In genomic region chr11:23633879-23634215, GRCm38 (mm10) we compare ENCODE assay signal across 8 mouse cellular contexts. TPM values are rescaled to one million over a fixed set of nuclear protein-coding genes. Genes with fewer than 3 reads are reported as not detected.
A peak's percentile ranks its signal among the peaks of the same experiment; 100 is the strongest.
DNase-seq lines count a peak whose midpoint lies in the region; ATAC-seq and TF ChIP-seq lines count a peak whose summit lies in the region.

No protein-coding gene starts in this region.

- peak overlapping the region; percentile 92; the same call in 1 of the 2 replicates for H3K9ac ChIP-seq in embryonic facial prominence, embryonic 14.5 days (ENCODE audit: low read depth, low read length)
- H3K9ac ChIP-seq in intestine, embryonic 14.5 days (ENCODE audit: low read length): no peak overlapping the region
- H3K9ac ChIP-seq in neural tube, embryonic 12.5 days: peak overlapping the region; percentile 94; the same call in 1 of the 2 replicates

- H3K4me1 ChIP-seq in embryonic facial prominence, embryonic 14.5 days (ENCODE audit: control insufficient read depth, insufficient read depth, low read length): no peaks in the 10 kb centered on the region
- no peaks in the 10 kb centered on the region for H3K4me1 ChIP-seq in intestine, embryonic 14.5 days (replicated peaks; ENCODE audit: control insufficient read depth, insufficient read depth, low read length)
- peaks cover 8% of the 10 kb centered on the region; the same call in 1 of the 2 replicates for H3K4me1 ChIP-seq in neural tube, embryonic 12.5 days

- 0 out of 2 replicates have a peak, but pooled peaks have one; percentile 4 for ATAC-seq in embryonic facial prominence, embryonic 14.5 days (ENCODE audit: low read depth)
- no peak for ATAC-seq in intestine, embryonic 14.5 days (replicated peaks; ENCODE audit: low FRiP score, low TSS enrichment, low read depth)
- no peak for ATAC-seq in neural tube, embryonic 12.5 days (ENCODE audit: low FRiP score, low read depth)

- H3K4me3 ChIP-seq in layer of hippocampus, adult 2 months: peak overlapping the region; percentile 88
- peak overlapping the region; percentile 87 for H3K4me3 ChIP-seq in embryonic facial prominence, embryonic 14.5 days (ENCODE audit: low read depth, low read length)
- H3K4me3 ChIP-seq in intestine, embryonic 14.5 days (ENCODE audit: low read depth, low read length): peak overlapping the region; percentile 68
- peak overlapping the region; percentile 85 for H3K4me3 ChIP-seq in neural tube, embryonic 12.5 days

- H3K27ac ChIP-seq in layer of hippocampus, adult 2 months: peak overlapping the region; percentile 90
- H3K27ac ChIP-seq in embryonic facial prominence, embryonic 14.5 days (replicated peaks; ENCODE audit: low read depth, low read length): no peak overlapping the region; the same call in 1 of the 2 replicates
- no peak overlapping the region for H3K27ac ChIP-seq in intestine, embryonic 14.5 days (ENCODE audit: low read depth)
- peak overlapping the region; percentile 7; the same call in 1 of the 2 replicates for H3K27ac ChIP-seq in neural tube, embryonic 12.5 days

- no peak for DNase-seq in layer of hippocampus, adult 2 months (ENCODE audit: low spot score in 2 of 2)
- DNase-seq in layer of hippocampus, postnatal 25 days (ENCODE audit: extremely low spot score in 1 of 2, low spot score in 1 of 2): no peak
- no peak for DNase-seq in embryonic facial prominence, embryonic 14.5 days (ENCODE audit: low spot score)
- DNase-seq in intestine, embryonic 14.5 days (ENCODE audit: low spot score): no peak
- no peak for DNase-seq in adrenal gland, postnatal 36 days
- no peak for DNase-seq in adrenal gland, postnatal 10 days
- DNase-seq in testis, postnatal 14 days (ENCODE audit: low spot score): no peak

- TF ChIP-seq CTCF in layer of hippocampus, adult 2 months (conservative IDR thresholded peaks at IDR 0.05): no peak

- peak overlapping the region; percentile 67 for H3K4me2 ChIP-seq in embryonic facial prominence, embryonic 14.5 days (ENCODE audit: low read depth, low read length)
- peak overlapping the region; percentile 65 for H3K4me2 ChIP-seq in intestine, embryonic 14.5 days (ENCODE audit: low read length)
- peak overlapping the region; percentile 68 for H3K4me2 ChIP-seq in neural tube, embryonic 12.5 days (replicated peaks)

- 0 out of 2 replicates have a peak, but pooled peaks cover 3% of the 10 kb centered on the region for H3K9me3 ChIP-seq in embryonic facial prominence, embryonic 14.5 days (ENCODE audit: control insufficient read depth, low read length)
- H3K9me3 ChIP-seq in intestine, embryonic 14.5 days (ENCODE audit: control insufficient read depth, low read length): no peaks in the 10 kb centered on the region
- no peaks in the 10 kb centered on the region for H3K9me3 ChIP-seq in neural tube, embryonic 12.5 days

- 7% methylated on average over 7 of the region's 7 CpGs for WGBS in embryonic facial prominence, embryonic 14.5 days
- WGBS in intestine, embryonic 14.5 days: 6% methylated on average over 7 of the region's 7 CpGs
- 11% methylated on average over 7 of the region's 7 CpGs for WGBS in neural tube, embryonic 12.5 days

- no peaks in the 10 kb centered on the region for H3K27me3 ChIP-seq in embryonic facial prominence, embryonic 14.5 days (replicated peaks; ENCODE audit: control insufficient read depth, insufficient read depth, low read length)
- no peaks in the 10 kb centered on the region for H3K27me3 ChIP-seq in intestine, embryonic 14.5 days (replicated peaks; ENCODE audit: control insufficient read depth, insufficient read depth, low read length)
- H3K27me3 ChIP-seq in neural tube, embryonic 12.5 days (replicated peaks): no peaks in the 10 kb centered on the region

- peaks cover 4% of the 10 kb centered on the region; the same call in 1 of the 2 replicates for H3K36me3 ChIP-seq in embryonic facial prominence, embryonic 14.5 days (ENCODE audit: control insufficient read depth, insufficient read depth, low read length)
- H3K36me3 ChIP-seq in intestine, embryonic 14.5 days (ENCODE audit: control insufficient read depth, insufficient read depth, low read length): no peaks in the 10 kb centered on the region; the same call in 1 of the 2 replicates
- no peaks in the 10 kb centered on the region for H3K36me3 ChIP-seq in neural tube, embryonic 12.5 days

RNA-seq across cellular contexts. Expression of gene 0610010F05Rik, which starts 0.4 kb away (rescaled TPM):
- 10 to 100 TPM; 35.3 to 36.0 TPM for total RNA-seq in layer of hippocampus, adult 2 months (2021)
- total RNA-seq in layer of hippocampus, postnatal 25 days (2021): 10 to 100 TPM; 33.6 to 37.7 TPM
- 26.5 and 28.7 TPM in 2 replicates for polyA plus RNA-seq in embryonic facial prominence, embryonic 14.5 days (2014; fragmentation: Nextera tagmentation; extraction: Ambion mirVana)
- polyA plus RNA-seq in intestine, embryonic 14.5 days (2014; fragmentation: Nextera tagmentation; extraction: Ambion mirVana): 29.2 and 29.9 TPM in 2 replicates
- polyA plus RNA-seq in neural tube, embryonic 12.5 days (2016; fragmentation: Nextera tagmentation; extraction: Ambion mirVana): 89.9 and 93.3 TPM in 2 replicates
- total RNA-seq in adrenal gland, postnatal 36 days (2021): 10 to 100 TPM; 13.3 to 13.4 TPM
- 10 to 100 TPM; 16.3 to 17.9 TPM for total RNA-seq in adrenal gland, postnatal 10 days (2021)

RNA-seq across cellular contexts. Expression of gene Pus10, which starts 31.6 kb away (rescaled TPM):
- total RNA-seq in layer of hippocampus, adult 2 months (2021): 10 to 100 TPM; 18.6 to 21.1 TPM
- 10 to 100 TPM; 14.1 to 14.5 TPM for total RNA-seq in layer of hippocampus, postnatal 25 days (2021)
- 19.0 and 20.7 TPM in 2 replicates for polyA plus RNA-seq in embryonic facial prominence, embryonic 14.5 days (2014; fragmentation: Nextera tagmentation; extraction: Ambion mirVana)
- 23.8 and 25.2 TPM in 2 replicates for polyA plus RNA-seq in intestine, embryonic 14.5 days (2014; fragmentation: Nextera tagmentation; extraction: Ambion mirVana)
- polyA plus RNA-seq in neural tube, embryonic 12.5 days (2016; fragmentation: Nextera tagmentation; extraction: Ambion mirVana): 18.4 and 19.8 TPM in 2 replicates
- total RNA-seq in adrenal gland, postnatal 36 days (2021): 10 to 100 TPM; 13.9 to 16.4 TPM
- total RNA-seq in adrenal gland, postnatal 10 days (2021): 10 to 100 TPM; 23.2 to 28.7 TPM

RNA-seq across cellular contexts. Expression of gene Pex13, which starts 31.9 kb away (rescaled TPM):
- 10 to 100 TPM; 22.8 to 34.0 TPM for total RNA-seq in layer of hippocampus, adult 2 months (2021)
- total RNA-seq in layer of hippocampus, postnatal 25 days (2021): 10 to 100 TPM; 27.4 to 28.5 TPM
- polyA plus RNA-seq in embryonic facial prominence, embryonic 14.5 days (2014; fragmentation: Nextera tagmentation; extraction: Ambion mirVana): 34.5 and 35.8 TPM in 2 replicates
- polyA plus RNA-seq in intestine, embryonic 14.5 days (2014; fragmentation: Nextera tagmentation; extraction: Ambion mirVana): 25.8 and 31.7 TPM in 2 replicates
- polyA plus RNA-seq in neural tube, embryonic 12.5 days (2016; fragmentation: Nextera tagmentation; extraction: Ambion mirVana): 45.5 and 46.8 TPM in 2 replicates
- 10 to 100 TPM; 59.7 to 76.6 TPM for total RNA-seq in adrenal gland, postnatal 36 days (2021)
- total RNA-seq in adrenal gland, postnatal 10 days (2021): 10 to 100 TPM; 56.8 to 59.9 TPM

Comparison
In these comparisons a context has a peak if more than half of its experiments do, and no peak if none do; other contexts are left out.
1. H3K27ac ChIP-seq: peak in layer of hippocampus, adult 2 months (single experiment) and neural tube, embryonic 12.5 days (single experiment); none in embryonic facial prominence, embryonic 14.5 days (single experiment) and intestine, embryonic 14.5 days (single experiment).
2. Peak in every context shown above with its lines, with median percentiles within 50 percentile points of each other: H3K4me3 ChIP-seq and H3K4me2 ChIP-seq.